Mouse (Mus musculus): Measurements from ENCODE around the gene Tmx2.
A peak's percentile ranks its signal among the peaks of the same experiment; 100 is the strongest.

GRCm38 (mm10) chr2:84660253-84660652, 18.7 kb downstream of the Tmx2 start:
- TF ChIP-seq GATA1 (IDR thresholded peaks at IDR 0.05; ENCODE audit: low read depth, low read length) (no peak), POLR2A (IDR thresholded peaks at IDR 0.05; ENCODE audit: control insufficient read depth in 1 of 2, insufficient read depth in 1 of 2, low read depth in 1 of 2, low read length in 2 of 2, poor library complexity in 1 of 2) (no peak), TAL1 (IDR thresholded peaks at IDR 0.05; ENCODE audit: low read length) (no peak), POLR2AphosphoS5 (IDR thresholded peaks at IDR 0.05; ENCODE audit: borderline replicate concordance, low read depth, low read length) (no peak), CTCF (IDR thresholded peaks at IDR 0.05 in 2 of 3, conservative IDR thresholded peaks at IDR 0.05 in 1 of 3; ENCODE audit: control insufficient read depth in 1 of 3, insufficient read depth in 1 of 3, low read depth in 2 of 3, low read length in 3 of 3, poor library complexity in 1 of 3, severe bottlenecking in 1 of 3) (peak; percentile 40 to 87 (median 56)), HCFC1 (IDR thresholded peaks at IDR 0.05; ENCODE audit: low read depth, low read length) (no peak), MYC (IDR thresholded peaks at IDR 0.05; ENCODE audit: low read depth, low read length) (no peak), ZMIZ1 (IDR thresholded peaks at IDR 0.05; ENCODE audit: low read depth, low read length) (no peak), ZC3H11A (IDR thresholded peaks at IDR 0.05; ENCODE audit: low read depth, low read length) (peak; percentile 62), EP300 (IDR thresholded peaks at IDR 0.05; ENCODE audit: low read depth in 1 of 2, low read length in 2 of 2) (no peak), KAT2A (conservative IDR thresholded peaks at IDR 0.05; ENCODE audit: low read depth, low read length) (no peak)

Data from MEL (cell line).